Mouse (Mus musculus) right cerebral cortex, postnatal 36 days (tissue): ENCODE data around the gene Prkn.

ENCODE experiments used
- DNase-seq, 2 experiments: peaks; one replicate each; pipeline ENCODE4 v3.0.0; 2022; ENCODE audit warnings: low spot score in 2 of 2, mixed read lengths in 1 of 2

Prkn gene

DNA sequence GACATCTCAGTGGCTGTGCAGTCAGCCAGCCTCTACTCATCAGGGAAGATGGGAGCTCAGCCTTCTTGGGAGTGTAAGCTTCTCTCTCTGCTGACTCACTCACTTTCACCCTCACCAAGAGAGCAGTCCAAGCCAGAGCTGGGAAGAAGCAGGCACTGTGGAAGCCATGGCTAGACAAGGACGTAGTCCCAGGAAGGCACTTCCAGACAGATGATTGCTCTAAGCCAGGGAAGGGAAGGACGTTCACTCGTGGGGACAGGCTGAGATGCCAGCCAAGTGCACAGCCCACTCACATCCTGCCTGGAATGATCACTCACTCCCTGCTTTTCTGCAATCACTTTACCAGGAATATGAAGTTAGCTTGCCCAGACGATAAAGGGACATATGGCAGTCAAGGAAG lies 430.0 kb downstream of the Prkn start:
- peak; percentile 18 to 36 for DNase-seq

DNA sequence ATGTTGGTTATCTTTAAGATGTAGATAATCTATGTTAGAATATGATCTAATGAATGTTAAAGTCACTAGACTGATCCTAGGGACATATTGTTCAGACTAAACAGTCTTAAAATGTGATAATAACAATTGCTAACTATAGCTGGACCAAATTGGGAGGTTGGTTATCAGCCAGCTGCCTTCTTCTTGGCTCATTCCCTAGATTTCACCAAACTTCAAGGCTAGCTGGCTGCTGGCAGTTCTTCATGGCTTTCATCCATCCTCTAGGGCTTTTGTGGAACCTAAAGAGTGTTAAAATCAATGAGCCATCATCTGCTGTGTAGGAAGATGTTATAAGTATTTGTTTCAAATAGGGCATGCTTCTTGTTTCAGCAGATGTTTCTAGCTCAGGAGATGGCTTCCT lies 431.7 kb downstream of the Prkn start:
- peak; percentile 25 to 46 for DNase-seq

DNA sequence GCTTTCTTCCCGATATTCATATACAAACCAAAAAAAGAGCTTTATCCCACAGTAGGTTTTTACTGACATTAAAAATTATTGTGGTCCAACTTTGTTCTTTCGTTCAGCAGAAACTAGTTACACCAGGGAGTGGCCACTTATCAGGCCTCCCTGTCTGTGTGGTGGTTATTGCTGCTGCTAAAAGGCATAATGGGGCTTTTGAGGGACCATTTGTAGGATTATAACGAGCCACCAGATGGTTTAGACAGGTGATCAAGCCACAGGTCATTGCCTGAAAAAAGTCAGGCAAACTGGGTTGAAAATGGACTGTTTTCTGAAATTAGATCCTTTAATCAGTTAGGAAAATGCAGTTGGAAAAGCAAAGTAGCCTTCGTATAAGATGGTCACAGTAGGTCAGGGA lies 444.1 kb downstream of the Prkn start:
- DNase-seq, result no peak

DNA sequence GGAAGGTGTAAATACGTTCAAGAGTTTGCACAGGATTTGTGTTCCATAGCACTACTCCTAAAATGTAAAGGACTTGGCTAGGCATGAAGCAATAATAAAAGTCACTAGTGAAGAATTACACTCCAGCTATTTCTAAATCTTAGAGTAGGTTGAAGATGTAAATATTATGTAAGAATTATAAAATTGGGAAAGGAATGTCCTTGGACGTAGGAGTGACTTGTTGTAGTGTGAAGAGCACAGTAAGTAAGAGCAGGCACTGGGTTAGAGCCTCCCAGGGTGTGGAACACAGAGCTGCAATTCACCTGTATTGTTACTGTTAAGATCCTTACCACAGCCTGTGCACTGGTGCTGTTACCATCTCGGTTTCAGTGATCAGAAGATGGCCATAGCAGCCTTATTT lies 450.0 kb downstream of the Prkn start:
- no peak for DNase-seq

DNA sequence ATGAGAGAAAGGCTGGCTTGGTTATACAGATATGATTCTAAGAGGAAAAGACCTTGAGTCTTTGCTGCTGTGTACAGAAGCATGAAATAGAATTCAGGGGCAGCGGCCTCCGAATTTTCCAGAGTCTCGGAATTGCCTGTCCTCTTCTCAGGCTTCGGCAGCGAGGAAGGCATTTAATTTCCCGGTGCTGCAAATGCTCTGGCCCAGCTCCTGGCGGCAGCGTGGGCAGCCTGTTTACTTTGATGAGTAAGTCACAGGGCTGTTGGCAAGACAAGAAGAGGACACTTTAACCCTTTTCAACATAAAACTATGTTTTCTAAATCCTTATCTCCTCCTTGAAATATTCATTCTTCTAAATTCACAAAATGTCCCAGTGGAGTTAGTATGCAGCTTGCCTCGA lies 462.9 kb downstream of the Prkn start:
- peak; percentile 38 to 60 for DNase-seq

DNA sequence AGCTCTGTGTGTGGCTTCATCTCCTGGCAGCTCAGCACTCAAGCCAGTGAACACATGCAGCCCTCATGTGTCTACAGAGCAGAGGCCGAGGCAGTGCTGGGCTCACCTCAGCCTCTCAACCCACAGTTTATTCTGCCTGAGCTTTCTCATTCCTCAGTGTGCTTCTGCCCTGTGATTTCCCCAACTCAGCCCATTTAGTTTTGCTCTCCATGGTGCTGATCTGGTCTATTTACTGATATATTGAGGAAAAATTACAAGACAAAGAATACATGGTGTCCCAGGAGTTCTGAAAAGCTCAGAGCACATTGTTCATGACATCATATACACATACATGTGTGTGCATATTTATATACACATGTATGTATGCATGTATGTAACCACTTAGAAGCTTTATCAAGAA lies 469.7 kb downstream of the Prkn start:
- no peak for DNase-seq

DNA sequence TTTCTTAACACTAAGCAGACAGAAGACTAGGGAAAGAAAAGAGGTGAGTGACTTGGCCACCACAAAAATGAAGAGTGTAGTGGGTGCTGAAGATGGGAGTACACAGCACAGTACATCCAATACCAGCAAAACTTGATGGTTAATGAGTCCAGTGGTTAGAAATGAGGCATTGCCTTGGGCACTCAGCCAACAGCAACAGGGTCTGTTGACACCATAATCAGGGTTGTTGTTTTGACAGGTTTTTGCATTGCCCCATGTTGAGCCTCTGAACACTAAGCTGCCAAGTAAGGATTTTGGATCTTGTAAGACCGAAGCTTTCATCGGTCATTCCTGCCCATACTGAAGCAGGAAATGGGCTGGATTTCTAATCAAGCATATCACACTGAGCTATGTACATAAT lies 474.0 kb downstream of the Prkn start:
- DNase-seq, result no peak

DNA sequence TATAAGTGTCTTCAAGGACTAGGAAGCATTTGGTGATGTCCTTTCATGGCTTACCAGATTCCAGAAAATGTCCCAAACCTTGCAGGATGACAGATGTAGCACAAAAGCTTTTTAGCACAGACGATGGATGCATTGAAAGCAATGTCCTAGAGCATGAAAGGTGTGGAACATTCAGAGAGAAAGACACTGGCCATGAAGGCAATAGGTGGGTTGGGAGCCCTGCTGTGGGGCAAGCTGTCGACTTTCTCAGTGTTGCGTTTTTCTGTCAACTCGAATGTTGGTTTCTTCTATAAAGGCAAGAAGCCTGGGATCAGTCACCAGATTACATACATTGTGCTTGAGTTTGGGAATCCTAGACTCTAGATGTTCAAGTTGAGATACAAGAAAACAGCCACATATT lies 475.5 kb downstream of the Prkn start:
- no peak for DNase-seq

DNA sequence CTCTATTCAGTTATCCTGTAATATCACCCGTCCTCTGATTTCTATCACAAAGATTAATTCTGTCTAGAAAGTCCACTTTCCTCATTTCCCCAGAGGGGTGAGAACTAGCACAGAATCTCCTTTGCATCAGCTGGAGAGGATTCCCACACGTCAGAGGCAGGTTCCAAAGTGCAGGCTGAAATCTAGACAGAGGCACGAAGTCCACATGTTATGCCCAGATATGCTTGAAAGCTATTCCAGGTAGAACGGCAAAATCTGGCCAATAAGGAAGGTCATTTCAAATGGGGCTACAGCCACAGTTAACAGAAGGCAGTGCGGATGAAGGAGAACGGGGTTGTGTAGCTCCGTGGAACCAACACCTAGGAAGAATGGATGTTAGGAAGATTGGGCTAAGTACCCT lies 478.8 kb downstream of the Prkn start:
- no peak for DNase-seq

DNA sequence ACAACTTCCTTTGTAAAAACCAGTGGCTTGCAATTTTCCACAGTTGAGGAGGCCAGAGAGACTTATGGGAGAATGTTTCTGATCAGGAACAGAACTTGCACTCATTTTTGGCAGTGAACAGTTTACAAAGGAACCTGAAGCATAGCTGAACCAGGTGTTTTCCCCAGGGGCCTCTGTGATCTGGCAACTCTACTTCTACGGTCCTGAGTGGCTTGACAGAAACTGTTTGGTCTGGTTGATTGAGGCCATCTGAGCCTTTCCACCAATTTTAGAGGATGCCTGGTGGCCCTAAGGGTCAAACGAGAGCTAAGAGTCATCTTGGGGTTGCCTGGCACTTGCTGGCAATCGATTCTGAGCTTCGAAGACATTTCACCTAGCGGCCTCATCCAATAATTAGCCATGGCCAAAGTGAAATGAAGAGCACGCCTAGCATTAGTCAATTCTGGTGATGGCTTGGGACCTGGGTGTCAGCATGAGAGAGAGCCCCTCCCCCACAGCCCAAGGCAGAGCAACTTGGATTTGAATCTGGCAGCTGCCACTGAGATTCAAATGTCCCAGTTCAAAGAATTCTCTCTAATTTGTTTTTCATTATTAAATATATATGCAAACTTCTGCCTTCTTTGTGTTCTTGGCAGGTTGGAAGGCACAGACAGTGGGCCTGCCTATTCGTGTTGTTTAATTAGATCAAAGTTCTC lies 479.6 kb downstream of the Prkn start:
- no peak for DNase-seq

DNA sequence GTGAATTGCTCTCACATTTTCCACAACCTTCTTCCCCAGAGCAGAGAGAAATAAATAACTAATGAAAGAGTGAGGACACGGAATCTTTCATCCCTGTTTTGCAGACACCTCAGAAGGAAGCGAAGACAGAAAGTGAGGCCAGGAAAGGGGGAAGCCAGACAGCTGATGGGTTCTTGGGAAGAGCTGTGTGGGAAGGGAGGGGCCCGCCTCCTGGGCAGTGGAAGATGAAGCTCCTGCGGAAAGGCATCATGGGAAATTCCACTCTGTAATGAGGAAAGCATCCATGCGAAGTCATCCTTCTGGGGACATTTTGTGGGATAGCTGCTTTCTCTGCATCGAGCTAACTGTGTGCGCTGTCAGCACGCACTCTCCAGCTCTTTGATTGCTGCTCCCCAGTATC lies 491.9 kb downstream of the Prkn start:
- no peak for DNase-seq

DNA sequence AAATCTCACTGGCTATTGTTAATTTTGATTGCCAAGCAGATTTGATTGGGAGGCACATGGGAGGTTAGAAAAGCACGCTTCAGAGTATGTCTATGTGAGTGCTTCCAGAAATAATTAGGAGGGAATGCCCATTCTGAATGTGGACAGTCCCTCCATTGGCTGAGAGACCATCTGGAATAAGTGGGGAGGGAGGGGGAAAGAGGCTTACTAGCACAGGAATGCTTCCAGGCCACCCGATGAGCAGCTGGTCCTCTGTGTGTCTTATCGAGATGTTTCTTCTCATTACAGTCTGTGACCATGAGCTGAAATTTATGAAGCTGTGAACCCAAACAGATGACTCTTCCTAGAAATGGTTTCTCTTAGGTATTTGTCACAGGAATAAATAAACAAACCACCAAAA lies 493.6 kb downstream of the Prkn start:
- DNase-seq, result no peak

DNA sequence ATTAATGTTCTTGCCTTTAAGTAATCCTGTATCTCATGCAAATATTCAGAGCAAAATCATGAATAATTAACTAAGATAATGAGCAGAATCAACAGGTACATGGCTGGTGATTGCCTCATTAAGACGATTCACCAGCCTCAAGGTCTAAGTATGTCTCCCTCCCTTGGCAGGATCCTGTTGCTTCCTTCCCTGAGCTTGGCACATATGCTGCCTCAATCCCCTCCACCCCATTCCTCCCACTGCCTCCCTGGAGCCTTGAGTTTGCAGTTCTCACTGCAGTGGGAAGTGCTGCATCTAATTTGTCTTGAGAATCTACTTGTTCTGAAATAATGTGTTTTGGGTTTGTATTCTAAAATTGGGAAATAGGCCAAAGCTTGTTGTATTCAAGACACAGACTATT lies 496.0 kb downstream of the Prkn start:
- peak; percentile 24 to 42 for DNase-seq

DNA sequence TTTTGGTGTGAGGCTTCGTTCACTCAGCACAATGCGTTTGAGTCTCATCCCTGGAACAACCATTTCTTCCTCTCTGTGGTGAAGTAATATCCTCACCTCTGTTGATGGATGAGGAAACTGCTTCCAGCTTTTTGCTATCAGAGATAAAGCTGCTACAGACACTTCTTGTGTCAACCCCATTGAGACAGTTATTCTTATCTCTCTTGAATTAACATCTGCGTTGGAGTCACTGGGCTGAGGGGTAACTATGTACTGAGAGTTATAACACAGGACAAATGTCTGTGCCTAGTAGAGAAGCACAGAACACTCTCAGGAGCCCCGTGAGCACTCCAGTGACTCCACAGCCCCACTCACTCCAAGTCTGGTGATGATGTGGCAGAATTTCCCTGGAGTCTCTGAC lies 500.2 kb downstream of the Prkn start:
- DNase-seq, result no peak

DNA sequence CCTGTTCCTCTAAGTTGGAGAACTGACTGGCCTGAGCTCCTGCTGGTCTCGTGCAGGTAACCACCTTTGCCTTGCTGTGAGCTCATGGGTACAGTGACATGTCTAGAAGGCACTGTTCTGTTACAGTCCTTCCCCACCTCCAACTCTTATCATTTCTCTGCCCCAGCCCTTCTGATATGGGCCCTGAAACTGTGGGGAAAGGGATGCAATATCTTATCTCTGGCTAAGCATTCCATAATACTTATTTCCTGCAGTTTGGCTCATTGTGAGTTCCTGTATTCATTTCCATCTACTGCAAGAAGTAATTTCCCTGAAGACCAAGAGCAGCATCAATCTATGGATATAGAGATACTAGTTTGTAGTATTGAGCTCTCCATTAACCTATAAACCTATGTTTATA lies 506.1 kb downstream of the Prkn start:
- DNase-seq, result no peak

DNA sequence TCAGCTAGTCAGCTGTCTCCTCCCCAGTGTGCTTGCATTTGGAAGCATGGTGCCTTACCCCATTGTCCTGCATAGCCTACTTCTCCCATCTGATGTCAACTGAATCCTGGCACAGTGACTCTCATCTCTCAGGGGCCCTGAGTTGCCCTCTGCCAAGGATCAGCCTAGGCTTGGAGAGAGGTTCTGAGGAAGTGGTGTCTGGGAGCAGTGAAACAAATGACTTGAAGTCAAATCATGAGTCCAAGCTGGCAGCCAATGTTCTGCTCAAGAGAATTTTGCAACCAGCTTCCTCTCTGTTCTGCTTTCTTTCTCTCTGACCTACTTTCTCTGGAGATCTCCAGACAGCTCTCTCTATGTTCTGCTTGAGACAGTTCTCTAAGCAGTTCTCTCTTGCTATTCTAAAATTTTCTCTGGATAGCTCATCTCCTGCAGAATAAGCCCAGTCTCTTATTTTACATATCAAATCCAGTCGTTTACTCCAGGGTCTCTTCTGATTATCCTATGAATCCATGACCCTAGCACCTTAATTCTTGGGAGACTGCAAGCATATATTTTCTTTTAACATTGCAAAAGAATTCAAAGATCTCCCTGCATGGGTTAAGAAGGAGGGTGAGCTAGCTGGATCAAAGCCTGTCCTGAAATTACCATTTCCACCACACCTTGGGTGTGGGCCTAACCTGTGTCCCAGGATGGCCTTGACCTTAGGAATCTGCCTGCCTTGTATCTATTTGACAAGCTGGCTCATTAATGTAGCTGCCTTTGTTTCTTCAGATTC lies 512.8 kb downstream of the Prkn start:
- DNase-seq, result peak in 1 of 2 experiments; percentile 21

DNA sequence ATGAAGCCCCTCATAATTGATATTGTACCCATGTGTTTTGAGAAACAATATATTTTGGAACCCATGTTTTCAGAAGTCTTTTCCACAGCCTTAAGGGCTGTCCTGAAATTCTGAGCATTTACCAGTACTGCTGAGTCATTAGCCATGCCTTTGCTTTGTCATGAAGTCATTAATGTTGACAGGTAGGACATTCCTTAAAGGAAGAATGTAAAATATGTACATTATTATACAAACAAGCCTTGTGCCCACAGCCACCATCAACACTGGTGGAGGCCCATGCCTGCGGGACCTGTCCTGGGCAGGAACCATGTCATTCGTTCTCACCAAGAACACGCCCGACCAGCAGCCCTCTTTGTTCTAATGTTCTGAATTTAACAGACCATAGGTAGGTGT lies 513.4 kb downstream of the Prkn start:
- no peak for DNase-seq

DNA sequence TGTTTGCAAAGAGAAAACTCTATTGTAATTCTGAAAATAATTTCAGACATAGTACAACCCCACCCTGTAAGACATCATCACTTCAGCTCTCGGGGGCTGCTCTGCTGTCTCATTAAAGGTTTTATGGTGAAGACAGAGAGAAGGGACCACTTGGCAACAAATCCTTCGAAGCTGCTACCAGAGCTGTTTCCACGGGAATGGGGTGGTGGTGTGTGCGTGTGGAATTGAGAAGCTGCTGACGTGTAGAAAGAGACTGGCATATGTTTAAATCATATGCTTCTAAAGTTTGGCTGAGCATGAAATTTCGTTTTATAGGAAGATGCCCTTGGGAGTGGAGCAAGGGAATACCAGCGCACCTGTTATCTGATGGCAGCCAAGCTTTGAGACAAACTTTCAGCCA lies 514.2 kb downstream of the Prkn start:
- DNase-seq, result no peak

DNA sequence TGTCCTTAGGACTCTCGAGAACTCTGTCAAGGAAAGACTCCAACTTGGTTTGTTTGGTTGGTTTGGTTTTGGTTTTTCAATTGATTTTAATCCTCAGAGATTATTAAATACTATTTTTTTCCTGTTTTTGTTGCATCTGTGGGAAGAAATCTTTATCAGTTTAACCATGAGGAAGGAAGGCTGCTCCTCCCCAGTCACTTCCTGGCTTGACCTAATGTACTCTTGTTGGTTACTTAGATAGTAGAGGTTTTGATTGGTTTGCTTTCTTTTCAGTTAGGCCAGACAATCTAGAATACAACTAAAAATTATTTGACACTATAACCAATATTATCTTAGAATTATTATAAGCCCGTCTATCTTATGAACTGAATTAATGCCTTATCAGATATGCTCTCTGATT lies 535.3 kb downstream of the Prkn start:
- no peak for DNase-seq

DNA sequence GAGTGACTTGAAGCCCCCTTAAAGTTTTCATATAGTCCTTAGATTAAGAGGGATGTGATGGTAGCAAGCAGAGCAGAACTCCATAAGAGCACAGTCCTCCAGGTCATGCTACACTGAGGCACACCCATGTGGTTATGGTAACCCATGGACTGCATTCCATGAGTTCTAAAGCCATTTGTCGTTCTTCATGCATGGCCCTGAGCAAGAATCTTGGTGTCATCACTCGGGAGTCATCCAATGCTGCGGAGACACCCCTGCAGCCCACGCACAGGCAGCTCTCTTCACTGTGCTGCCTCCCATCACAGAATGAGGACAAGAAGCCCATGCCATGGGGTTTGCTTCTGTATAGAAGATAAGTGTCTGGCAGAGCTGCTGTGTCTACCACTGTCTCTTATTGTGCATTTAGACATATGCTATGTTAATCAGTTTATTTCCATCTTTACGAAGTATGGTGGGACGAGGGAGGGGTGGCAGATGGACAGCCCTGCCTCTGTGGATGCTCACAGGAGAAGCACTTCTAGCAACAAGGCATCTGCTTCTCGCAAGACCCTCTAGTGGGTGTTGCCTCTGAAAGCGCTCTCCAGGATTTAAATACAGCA lies 543.3 kb downstream of the Prkn start:
- peak; percentile 29 to 51 for DNase-seq

DNA sequence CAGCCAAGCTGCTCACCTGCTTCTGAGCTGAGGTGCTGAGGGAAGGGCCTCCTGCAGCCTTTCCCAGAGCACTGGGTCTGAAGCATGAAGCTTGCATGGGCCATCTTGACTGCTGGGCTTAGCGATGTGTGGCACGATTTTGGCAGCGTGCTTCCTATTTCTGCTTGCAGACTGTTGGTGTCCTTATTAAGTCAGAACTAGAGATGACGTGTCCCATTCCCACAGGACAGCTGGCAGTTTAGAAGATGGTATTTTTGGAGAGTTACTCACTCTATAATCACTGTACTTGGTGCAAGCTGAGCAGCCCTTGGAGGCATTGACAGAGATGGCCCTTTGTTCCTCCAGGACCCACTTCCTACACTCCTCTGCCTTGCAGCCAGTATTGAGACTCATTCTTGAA lies 545.1 kb downstream of the Prkn start:
- peak; percentile 79 to 92 for DNase-seq

DNA sequence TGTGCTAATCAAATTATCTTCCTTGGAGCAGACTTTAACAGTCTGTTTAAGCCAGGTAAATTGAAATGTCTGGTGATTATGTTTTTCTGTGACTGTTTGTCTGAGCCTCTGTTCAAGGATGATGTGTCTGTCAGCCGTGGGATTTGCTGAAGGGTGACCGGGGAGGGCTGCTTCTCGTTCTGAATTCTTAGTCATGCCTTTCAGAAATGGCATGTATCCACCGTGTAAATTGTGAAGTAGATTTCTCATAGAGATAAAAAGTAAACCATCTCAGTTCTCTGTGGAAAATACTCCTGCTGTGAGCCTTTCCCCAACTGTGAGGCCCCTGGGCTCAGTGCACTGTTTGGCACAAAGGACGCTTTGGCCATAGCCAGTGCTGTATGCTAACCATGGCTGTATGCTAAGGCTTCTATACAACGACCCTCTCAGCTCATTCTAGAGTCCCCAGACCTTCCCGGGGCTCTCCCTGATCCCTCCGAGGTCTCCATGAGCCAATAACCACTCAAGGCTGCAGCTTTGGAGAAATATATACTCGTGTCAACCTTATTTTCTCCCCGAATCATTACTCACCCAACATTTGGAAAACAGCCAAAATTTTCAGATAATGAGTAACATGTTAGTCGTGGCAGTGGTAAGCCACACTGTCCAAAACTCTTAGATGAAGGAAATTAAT lies 552.6 kb downstream of the Prkn start:
- DNase-seq, result no peak

DNA sequence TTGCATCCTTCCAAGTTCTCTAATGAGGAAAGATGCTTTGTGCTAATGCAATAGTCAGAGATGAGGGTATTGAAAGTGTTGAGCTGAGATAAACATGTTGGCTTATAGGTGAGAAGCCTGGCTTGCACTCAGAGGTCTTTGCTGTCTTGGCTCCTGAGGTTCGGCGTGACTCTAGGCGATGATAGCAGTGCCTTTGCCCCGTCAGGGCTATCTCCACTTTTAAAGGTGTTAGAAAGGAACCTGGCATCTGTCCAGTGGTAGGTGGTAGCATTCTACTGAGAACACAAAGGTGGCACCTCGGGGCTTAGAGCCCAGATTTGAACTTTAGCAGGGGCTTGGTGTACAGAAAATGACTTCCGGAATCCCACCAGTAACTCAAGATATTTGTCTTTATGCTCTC lies 554.4 kb downstream of the Prkn start:
- no peak for DNase-seq
